Mouse (Mus musculus) megakaryocyte progenitor cell, adult 5-6 weeks (primary cell): ENCODE measurements around the gene Tpo. TPM values are rescaled to one million over a fixed set of nuclear protein-coding genes. Genes with fewer than 3 reads are reported as not detected.

Experiments used
- ATAC-seq: replicated peaks from 2 replicates; pipeline ENCODE4 v1.8.0; 2016; ENCODE audit warnings: mild to moderate bottlenecking, moderate TSS enrichment, inconsistent platforms; ENCODE audit not compliant: poor library complexity
- total RNA-seq, 2 experiments: library from RNA; stranded (forward) in 1 of 2; stranded (reverse) in 1 of 2; fragments of 157-497, 149-512 nt in 1 of 2; fragments of 200-1000 nt in 1 of 2; gene quantifications; 2 replicates each; pipeline versions ENCODE4 v1.2.3 to v1.2.4; 2015 to 2017

The Tpo gene
- total RNA-seq, 2 experiments from 2014 or later: not detected

DNA sequence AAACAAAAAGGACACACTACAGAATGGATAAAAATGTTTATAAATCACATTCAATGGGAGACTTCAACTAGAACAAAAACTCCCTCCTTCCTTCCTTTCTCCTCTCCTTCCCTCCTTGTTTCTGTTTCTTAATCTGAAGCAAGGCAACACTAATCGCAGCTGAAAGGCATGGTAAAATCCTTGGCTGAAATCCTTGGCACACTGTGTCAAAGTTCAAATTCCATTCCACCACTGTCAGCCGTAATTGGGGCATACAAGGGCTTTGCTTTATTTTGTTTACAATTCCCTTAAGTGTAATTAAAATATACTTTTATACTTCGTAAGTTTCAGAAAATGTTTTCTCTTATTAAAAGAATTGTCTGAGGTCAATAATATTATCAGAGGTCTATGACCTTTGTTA is 108.9 kb downstream of the Tpo start:
- ATAC-seq: no peak

DNA sequence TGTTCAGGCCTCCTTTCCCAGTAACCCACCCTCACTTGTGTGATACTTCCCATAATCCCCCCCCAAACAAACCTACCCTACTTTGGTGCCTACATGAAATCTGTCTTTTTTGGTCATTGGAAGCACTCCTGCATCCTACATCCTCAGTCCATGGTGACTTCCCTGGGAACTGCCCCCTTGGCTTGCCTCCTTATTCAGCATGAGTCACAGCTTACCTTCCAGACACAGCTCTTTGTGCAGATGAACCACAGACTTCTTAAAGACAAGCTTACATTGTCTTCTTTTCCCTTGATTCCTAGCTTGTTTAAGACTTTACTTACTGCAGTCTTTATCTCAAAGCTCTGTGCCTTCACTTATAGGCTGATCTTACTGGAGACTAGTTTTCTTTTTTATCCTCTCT is 112.0 kb downstream of the Tpo start:
- ATAC-seq: no peak

DNA sequence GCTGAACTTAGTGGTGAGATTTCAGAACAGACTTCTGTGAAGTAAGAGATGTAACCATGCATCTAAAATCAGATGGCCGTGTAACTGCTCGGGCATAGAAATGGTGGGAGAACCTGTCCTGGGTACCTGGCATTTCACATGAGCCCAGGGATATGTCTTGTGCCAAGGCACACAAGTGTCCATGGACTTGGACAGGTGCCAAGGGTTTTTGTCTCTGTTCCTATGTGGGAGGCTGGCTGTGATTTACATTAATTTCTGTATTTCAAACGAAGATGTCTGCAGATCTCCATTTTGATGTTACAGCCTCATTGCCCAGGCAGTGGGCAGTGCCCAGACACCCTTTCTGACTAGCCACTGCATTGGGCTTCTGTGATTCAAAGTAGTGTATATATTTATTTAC is 115.3 kb downstream of the Tpo start:
- no peak for ATAC-seq

DNA sequence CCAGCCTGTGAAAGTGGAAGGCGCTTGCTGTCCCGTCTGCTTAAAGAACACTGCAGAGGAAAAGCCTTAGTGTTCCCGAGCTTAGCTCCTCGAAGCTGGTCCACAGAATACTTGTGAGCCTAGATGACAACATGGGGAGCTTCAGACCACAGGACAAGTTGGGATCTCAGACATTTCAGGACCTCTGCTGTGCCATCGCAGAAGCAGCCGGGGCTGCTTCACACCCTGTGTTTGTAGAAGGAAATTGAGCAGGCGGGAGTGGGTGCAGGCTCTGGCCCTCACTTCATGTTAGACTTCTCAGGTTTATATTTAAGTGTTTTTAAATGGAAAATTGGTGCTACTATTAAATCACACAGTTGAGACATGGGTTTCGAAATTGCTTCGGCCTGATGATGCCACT is 116.9 kb downstream of the Tpo start:
- ATAC-seq: no peak

DNA sequence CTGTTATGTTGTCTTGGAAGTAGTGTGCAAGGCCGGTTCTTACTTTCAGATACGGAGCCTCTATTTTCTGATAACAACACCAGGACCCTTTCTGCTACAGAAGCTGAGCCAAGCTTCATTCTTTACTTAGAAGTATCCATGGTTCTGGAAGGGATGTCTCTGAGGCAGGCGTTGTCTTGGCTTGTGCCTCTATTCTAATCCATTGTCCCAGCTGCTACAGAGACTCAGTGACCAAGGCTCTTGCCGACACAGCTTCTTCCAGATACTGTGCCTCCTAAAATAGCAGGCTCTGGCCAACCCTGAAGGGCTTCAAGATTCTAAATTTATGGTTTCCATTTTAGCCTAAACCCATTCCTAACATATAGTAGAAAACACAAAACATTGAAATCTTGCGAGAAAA is 123.7 kb downstream of the Tpo start:
- ATAC-seq: no peak

DNA sequence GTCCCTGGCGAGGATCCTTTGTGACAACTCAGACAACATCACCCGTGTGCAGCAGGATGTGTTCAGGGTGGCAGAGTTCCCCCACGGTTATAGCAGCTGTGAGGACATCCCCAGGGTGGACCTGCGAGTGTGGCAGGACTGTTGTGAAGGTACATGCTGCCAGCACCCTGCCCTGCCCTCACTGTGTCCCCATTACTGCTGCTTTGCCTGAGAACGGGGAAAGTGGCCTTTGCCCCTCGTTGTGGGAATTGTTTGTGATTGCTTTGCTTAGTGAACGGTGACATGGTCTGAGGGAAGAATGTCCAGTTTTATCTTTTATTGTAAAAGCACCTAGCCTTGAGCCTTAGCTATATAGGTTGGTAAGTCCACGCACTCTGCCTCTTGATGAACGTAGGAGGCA is 125.8 kb downstream of the Tpo start:
- ATAC-seq: no peak

Other genes starting within 250 kb of the Tpo start
- not detected in 2 replicates for gene Pxdn, start 195.0 kb downstream of the Tpo start, total RNA-seq (2015)
- gene Pxdn, start 195.0 kb downstream of the Tpo start, total RNA-seq (2017): not detected in 2 replicates
- not detected in 2 replicates for gene Sntg2, start 240.8 kb upstream of the Tpo start, total RNA-seq (2015)
- gene Sntg2, start 240.8 kb upstream of the Tpo start, total RNA-seq (2017): not detected in 2 replicates